Mouse (Mus musculus) c-Kit-negative CD71-positive TER-119-positive erythroid progenitor cells, embryonic 14.5 days (primary cell): Measurements from ENCODE around the gene Ahcy.
"Not testable (repeated sequence)": the region's sequence is repeated elsewhere in the genome, so short reads cannot be mapped to it uniquely, and the experiment has no call there.

Experiments
- DNase-seq: peaks from one replicate; pipeline ENCODE4 v3.0.0-alpha.2; 2013; ENCODE audit warnings: low read depth, low spot score

The Ahcy gene

GRCm38 (mm10) chr2:155073978-155074765, at the start of gene Ahcy:
Gene Ahcy (minus strand): TSS chr2:155074497.
- DNase-seq = peak; percentile 73

GRCm38 (mm10) chr2:155115216-155115830, 41.0 kb upstream of the Ahcy start:
- DNase-seq = no peak

- not testable (repeated sequence) for DNase-seq
These were observed 33.0 kb upstream of the Ahcy start for GRCm38 (mm10) chr2:155107276-155107675.

GRCm38 (mm10) chr2:155103607-155104006, 29.3 kb upstream of the Ahcy start:
- no peak for DNase-seq

GRCm38 (mm10) chr2:155101761-155102181, 27.5 kb upstream of the Ahcy start:
- no peak for DNase-seq

- DNase-seq = no peak
These were observed 26.5 kb upstream of the Ahcy start for GRCm38 (mm10) chr2:155100796-155101259.

GRCm38 (mm10) chr2:155099994-155100795, 25.9 kb upstream of the Ahcy start:
- no peak for DNase-seq

GRCm38 (mm10) chr2:155099421-155099820, 25.1 kb upstream of the Ahcy start:
- no peak for DNase-seq

GRCm38 (mm10) chr2:155098720-155099380, 24.6 kb upstream of the Ahcy start:
- no peak for DNase-seq

- no peak for DNase-seq
These were observed 19.1 kb upstream of the Ahcy start for GRCm38 (mm10) chr2:155093418-155093817.

GRCm38 (mm10) chr2:155091743-155092075, 17.4 kb upstream of the Ahcy start:
- DNase-seq = no peak

- no peak for DNase-seq
These were observed 16.8 kb upstream of the Ahcy start for GRCm38 (mm10) chr2:155090909-155091742.

GRCm38 (mm10) chr2:155088264-155088663, 14.0 kb upstream of the Ahcy start:
- no peak for DNase-seq

GRCm38 (mm10) chr2:155086328-155086727, 12.0 kb upstream of the Ahcy start:
- no peak for DNase-seq

GRCm38 (mm10) chr2:155084546-155084945, 10.2 kb upstream of the Ahcy start:
- no peak for DNase-seq

GRCm38 (mm10) chr2:155082121-155082803, 8.0 kb upstream of the Ahcy start:
- no peak for DNase-seq

GRCm38 (mm10) chr2:155081056-155081455, 6.8 kb upstream of the Ahcy start:
- no peak for DNase-seq

- no peak for DNase-seq
These were observed 5.9 kb upstream of the Ahcy start for GRCm38 (mm10) chr2:155080179-155080530.

GRCm38 (mm10) chr2:155079500-155080178, 5.3 kb upstream of the Ahcy start:
- DNase-seq = no peak

- no peak for DNase-seq
These were observed 1.4 kb upstream of the Ahcy start for GRCm38 (mm10) chr2:155075649-155076048.
